Mouse (Mus musculus) hindbrain, embryonic 11.5 days (tissue): ENCODE results near the gene Cyp51. TPM values are rescaled to one million over a fixed set of nuclear protein-coding genes. Genes with fewer than 3 reads are reported as not detected.

Source experiments
- ATAC-seq: fragments of 200-750 bp; cut with Nextera tagmentation; 2 replicates; pipeline ENCODE4 v1.8.0; 2017; ENCODE audit warnings: mild to moderate bottlenecking, moderate TSS enrichment, moderate library complexity; ENCODE audit not compliant: low FRiP score
- DNase-seq: peaks from one replicate; pipeline ENCODE4 v3.0.0-alpha.2; 2015; ENCODE audit warnings: low spot score
- H3K27ac ChIP-seq: fragments of 300-500 bp; sonication (generic); 2 replicates; pipeline ENCODE4 v1.5.1; 2014; ENCODE audit warnings: mild to moderate bottlenecking, low read depth, low read length
- H3K27me3 ChIP-seq: fragments of 300-500 bp; sonication (generic); 2 replicates; pipeline ENCODE4 v1.6.1; 2014; ENCODE audit warnings: mild to moderate bottlenecking, low read length, moderate library complexity, mixed read lengths; ENCODE audit not compliant: control insufficient read depth, insufficient read depth
- H3K36me3 ChIP-seq: fragments of 300-500 bp; sonication (generic); 2 replicates; pipeline ENCODE4 v1.6.1; 2014; ENCODE audit warnings: mild to moderate bottlenecking, low read length, moderate library complexity, mixed read lengths; ENCODE audit not compliant: control insufficient read depth, insufficient read depth
- H3K4me1 ChIP-seq: fragments of 300-500 bp; sonication (generic); replicated peaks from 2 replicates; pipeline ENCODE4 v1.6.1; 2014; ENCODE audit warnings: low read length, mixed read lengths; ENCODE audit not compliant: control insufficient read depth, insufficient read depth
- H3K4me2 ChIP-seq: fragments of 300-500 bp; sonication (generic); replicated peaks from 2 replicates; pipeline ENCODE4 v1.6.1; 2014; ENCODE audit warnings: mild to moderate bottlenecking, low read depth, low read length
- H3K4me3 ChIP-seq: fragments of 300-500 bp; sonication (generic); 2 replicates; pipeline ENCODE4 v1.5.1; 2014; ENCODE audit warnings: low read depth, low read length
- H3K9ac ChIP-seq: fragments of 300-500 bp; sonication (generic); 2 replicates; pipeline ENCODE4 v1.6.1; 2014; ENCODE audit warnings: low read depth, low read length
- H3K9me3 ChIP-seq: fragments of 300-500 bp; sonication (generic); 2 replicates; pipeline ENCODE4 v1.6.1; 2016; ENCODE audit warnings: low read length; ENCODE audit not compliant: control insufficient read depth
- WGBS: fragments of 180-500 bp; shearing (Covaris S2); extraction: QIAGEN DNeasy Blood & Tissue Kit; methylation state at CpG from one replicate; pipeline ENCODE4 v1.1.7; 2014; 5-methylcytosine and 5-hydroxymethylcytosine counted together
- polyA plus RNA-seq: library from polyadenylated mRNA; unstranded; fragments of >200 nt; fragmentation: Nextera tagmentation; extraction: Ambion mirVana; gene quantifications from 2 replicates; pipeline ENCODE4 v1.2.1, GENCODE M21; 2014

The Cyp51 gene
- polyA plus RNA-seq, 1 experiment from 2014 or later = 192 TPM

GRCm38 (mm10) chr5:4040922-4041321 lies 63.6 kb downstream of the Cyp51 start:
- no peak overlapping the region for H3K27ac ChIP-seq
- no peaks in the 10 kb centered on the region for H3K27me3 ChIP-seq
- H3K36me3 ChIP-seq = peaks cover 8% of the 10 kb centered on the region; the same call in 1 of the 2 replicates
- no peaks in the 10 kb centered on the region for H3K4me1 ChIP-seq
- H3K9ac ChIP-seq = no peak overlapping the region
- no peaks in the 10 kb centered on the region for H3K9me3 ChIP-seq
- 99% methylated on average over 2 of the region's 2 CpGs for WGBS
- H3K4me3 ChIP-seq = no peak overlapping the region
- H3K4me2 ChIP-seq = no peak overlapping the region
- ATAC-seq (no peak), DNase-seq (no peak)

GRCm38 (mm10) chr5:4040372-4040771 lies 64.2 kb downstream of the Cyp51 start:
- Histone ChIP-seq H3K4me1 (no peaks in the 10 kb centered on the region), H3K4me2 (no peak overlapping the region), H3K27me3 (no peaks in the 10 kb centered on the region), H3K36me3 (peaks cover 8% of the 10 kb centered on the region; the same call in 1 of the 2 replicates), H3K27ac (no peak overlapping the region), H3K4me3 (no peak overlapping the region), H3K9me3 (no peaks in the 10 kb centered on the region), H3K9ac (no peak overlapping the region)
- 92% methylated on average over 6 of the region's 6 CpGs for WGBS
- ATAC-seq = no peak
- DNase-seq = peak; percentile 14

GRCm38 (mm10) chr5:4039351-4039750 lies 65.2 kb downstream of the Cyp51 start:
- H3K4me3 ChIP-seq = no peak overlapping the region
- no peaks in the 10 kb centered on the region for H3K9me3 ChIP-seq
- 93% methylated on average over 8 of the region's 8 CpGs for WGBS
- H3K4me2 ChIP-seq = no peak overlapping the region
- no peaks in the 10 kb centered on the region for H3K27me3 ChIP-seq
- no peaks in the 10 kb centered on the region for H3K4me1 ChIP-seq
- H3K9ac ChIP-seq = no peak overlapping the region
- H3K36me3 ChIP-seq = peaks cover 6% of the 10 kb centered on the region; the same call in 1 of the 2 replicates
- H3K27ac ChIP-seq = no peak overlapping the region
- DNase-seq = no peak
- no peak for ATAC-seq

- Histone ChIP-seq H3K4me2 (no peak overlapping the region), H3K9ac (no peak overlapping the region), H3K4me3 (no peak overlapping the region), H3K4me1 (no peaks in the 10 kb centered on the region), H3K9me3 (no peaks in the 10 kb centered on the region), H3K27me3 (no peaks in the 10 kb centered on the region), H3K36me3 (peaks cover 9% of the 10 kb centered on the region; the same call in 1 of the 2 replicates), H3K27ac (no peak overlapping the region)
- 95% methylated on average over 9 of the region's 9 CpGs for WGBS
- no peak for ATAC-seq
- DNase-seq = no peak
Measured at GRCm38 (mm10) chr5:4036686-4037085, 67.9 kb downstream of the Cyp51 start.

GRCm38 (mm10) chr5:4031846-4032245 lies 72.7 kb downstream of the Cyp51 start:
- Histone ChIP-seq H3K9me3 (no peaks in the 10 kb centered on the region), H3K27me3 (no peaks in the 10 kb centered on the region), H3K36me3 (0 out of 2 replicates have a peak, but pooled peaks cover 3% of the 10 kb centered on the region), H3K4me1 (no peaks in the 10 kb centered on the region), H3K4me3 (no peak overlapping the region), H3K27ac (no peak overlapping the region), H3K9ac (no peak overlapping the region), H3K4me2 (no peak overlapping the region)
- DNase-seq (no peak), ATAC-seq (no peak)
- 85% methylated on average over 4 of the region's 4 CpGs for WGBS

Other genes with a start within 250 kb of the Cyp51 start
- gene Mterf1a, start 210.8 kb downstream of the Cyp51 start, polyA plus RNA-seq = 10.0 and 11.6 TPM in 2 replicates
- 182 and 214 TPM in 2 replicates for gene Akap9, start 176.7 kb downstream of the Cyp51 start, polyA plus RNA-seq
- 2.7 and 3.7 TPM in 2 replicates for gene Mterf1b, start 87.6 kb upstream of the Cyp51 start, polyA plus RNA-seq